Mouse (Mus musculus) kidney, embryonic 16.5 days (tissue): Measurements from ENCODE around the gene 1700029F12Rik. TPM values are rescaled to one million over a fixed set of nuclear protein-coding genes. Genes with fewer than 3 reads are reported as not detected.
"Not testable (repeated sequence)": the region's sequence is repeated elsewhere in the genome, so short reads cannot be mapped to it uniquely, and the experiment has no call there.

Experiments used
- ATAC-seq: fragments of 200-750 bp; cut with Nextera tagmentation; 2 replicates; pipeline ENCODE4 v1.8.0; 2017; ENCODE audit warnings: moderate TSS enrichment; ENCODE audit not compliant: low FRiP score, low TSS enrichment
- H3K27ac ChIP-seq: fragments of 300-500 bp; sonication (generic); 2 replicates; pipeline ENCODE4 v1.5.1; 2014; ENCODE audit warnings: low read length
- H3K27me3 ChIP-seq: fragments of 300-500 bp; sonication (generic); 2 replicates; pipeline ENCODE4 v1.6.1; 2014; ENCODE audit warnings: low read length, control low read depth, mixed read lengths; ENCODE audit not compliant: insufficient read depth
- H3K36me3 ChIP-seq: fragments of 300-500 bp; sonication (generic); 2 replicates; pipeline ENCODE4 v1.6.1; 2014; ENCODE audit warnings: low read length, control low read depth, mixed read lengths; ENCODE audit not compliant: insufficient read depth
- H3K4me1 ChIP-seq: fragments of 300-500 bp; sonication (generic); 2 replicates; pipeline ENCODE4 v1.6.1; 2014; ENCODE audit warnings: low read length, control low read depth, mixed read lengths; ENCODE audit not compliant: insufficient read depth
- H3K4me2 ChIP-seq: fragments of 300-500 bp; sonication (generic); replicated peaks from 2 replicates; pipeline ENCODE4 v1.6.1; 2014; ENCODE audit warnings: low read depth, low read length
- H3K4me3 ChIP-seq: fragments of 300-500 bp; sonication (generic); 2 replicates; pipeline ENCODE4 v1.5.1; 2014; ENCODE audit warnings: mild to moderate bottlenecking, low read length
- H3K9ac ChIP-seq: fragments of 300-500 bp; sonication (generic); replicated peaks from 2 replicates; pipeline ENCODE4 v1.6.1; 2014; ENCODE audit warnings: low read length
- H3K9me3 ChIP-seq: fragments of 300-500 bp; sonication (generic); 2 replicates; pipeline ENCODE4 v1.6.1; 2016; ENCODE audit warnings: low read length, control low read depth
- WGBS: fragments of 180-500 bp; shearing (Covaris S2); extraction: QIAGEN DNeasy Blood & Tissue Kit; methylation state at CpG from one replicate; pipeline ENCODE4 v1.1.7; 2014; 5-methylcytosine and 5-hydroxymethylcytosine counted together
- polyA plus RNA-seq: library from polyadenylated mRNA; unstranded; fragments of >200 nt; fragmentation: Nextera tagmentation; extraction: Ambion mirVana; gene quantifications from 2 replicates; pipeline ENCODE4 v1.2.1, GENCODE M21; 2015

The 1700029F12Rik gene
- polyA plus RNA-seq, 1 experiment from 2014 or later = not detected

GRCm38 (mm10) chr13:97066649-97067550, 32.7 kb upstream of the 1700029F12Rik start, which contains the start of gene Fam169a:
Gene Fam169a (plus strand): TSS chr13:97067286.
- Histone ChIP-seq H3K27me3 (peaks cover 16% of the 10 kb centered on the region; the same call in 1 of the 2 replicates), H3K4me3 (no peak within 1 kb of the TSS), H3K36me3 (no peaks in the 10 kb centered on the region), H3K9ac (no peak within 1 kb of the TSS), H3K27ac (no peak within 1 kb of the TSS), H3K4me2 (no peak within 1 kb of the TSS), H3K4me1 (0 out of 2 replicates have a peak, but pooled peaks cover 7% of the 10 kb centered on the region), H3K9me3 (0 out of 2 replicates have a peak, but pooled peaks cover 3% of the 10 kb centered on the region)
- ATAC-seq = no peak
- 64% methylated on average over 15 of the region's 15 CpGs for WGBS

- H3K9ac ChIP-seq, H3K36me3 ChIP-seq, H3K4me2 ChIP-seq, ATAC-seq, H3K27ac ChIP-seq, H3K4me3 ChIP-seq, H3K9me3 ChIP-seq, H3K4me1 ChIP-seq: not testable (repeated sequence)
- WGBS = 47% methylated on average over 18 of the region's 18 CpGs
- H3K27me3 ChIP-seq = peaks cover 15% of the 10 kb centered on the region; the same call in 1 of the 2 replicates
Observed at GRCm38 (mm10) chr13:97064844-97065621, 30.9 kb upstream of the 1700029F12Rik start.

GRCm38 (mm10) chr13:97064413-97064812, 30.3 kb upstream of the 1700029F12Rik start:
- WGBS = 29% methylated on average over 3 of the region's 3 CpGs
- Histone ChIP-seq H3K36me3 (no peaks in the 10 kb centered on the region), H3K27ac (no peak overlapping the region), H3K9me3 (0 out of 2 replicates have a peak, but pooled peaks cover 3% of the 10 kb centered on the region), H3K27me3 (peaks cover 11% of the 10 kb centered on the region; the same call in 1 of the 2 replicates), H3K4me2 (no peak overlapping the region), H3K9ac (no peak overlapping the region), H3K4me3 (no peak overlapping the region), H3K4me1 (0 out of 2 replicates have a peak, but pooled peaks cover 3% of the 10 kb centered on the region)
- no peak for ATAC-seq

GRCm38 (mm10) chr13:97063431-97063830, 29.3 kb upstream of the 1700029F12Rik start:
- no peaks in the 10 kb centered on the region for H3K36me3 ChIP-seq
- H3K9me3 ChIP-seq = 0 out of 2 replicates have a peak, but pooled peaks cover 3% of the 10 kb centered on the region
- H3K27me3 ChIP-seq = 0 out of 2 replicates have a peak, but pooled peaks cover 6% of the 10 kb centered on the region
- H3K9ac ChIP-seq = no peak overlapping the region
- no peak overlapping the region for H3K4me3 ChIP-seq
- no peak overlapping the region for H3K27ac ChIP-seq
- ATAC-seq = no peak
- 0 out of 2 replicates have a peak, but pooled peaks cover 3% of the 10 kb centered on the region for H3K4me1 ChIP-seq
- 64% methylated on average over 2 of the region's 2 CpGs for WGBS
- H3K4me2 ChIP-seq = no peak overlapping the region

GRCm38 (mm10) chr13:97062151-97062550, 28.0 kb upstream of the 1700029F12Rik start:
- WGBS = 94% methylated on average over 3 of the region's 3 CpGs

GRCm38 (mm10) chr13:97060331-97060730, 26.2 kb upstream of the 1700029F12Rik start:
- no peak; the same call in 1 of the 2 replicates for ATAC-seq
- Histone ChIP-seq H3K4me2 (no peak overlapping the region), H3K4me3 (no peak overlapping the region)

More at GRCm38 (mm10) chr13:97062151-97062550, 28.0 kb upstream of the 1700029F12Rik start:
- Histone ChIP-seq H3K36me3 (no peaks in the 10 kb centered on the region), H3K27me3 (no peaks in the 10 kb centered on the region), H3K9ac (no peak overlapping the region), H3K9me3 (0 out of 2 replicates have a peak, but pooled peaks cover 3% of the 10 kb centered on the region), H3K27ac (no peak overlapping the region), H3K4me2 (no peak overlapping the region), H3K4me1 (0 out of 2 replicates have a peak, but pooled peaks cover 3% of the 10 kb centered on the region), H3K4me3 (no peak overlapping the region)
- ATAC-seq = no peak

GRCm38 (mm10) chr13:97059746-97060145, 25.6 kb upstream of the 1700029F12Rik start:
- 0 out of 2 replicates have a peak, but pooled peaks cover 3% of the 10 kb centered on the region for H3K4me1 ChIP-seq
- H3K27ac ChIP-seq = no peak overlapping the region
- no peak overlapping the region for H3K4me3 ChIP-seq
- ATAC-seq = no peak
- no peaks in the 10 kb centered on the region for H3K27me3 ChIP-seq
- no peaks in the 10 kb centered on the region for H3K36me3 ChIP-seq
- no peaks in the 10 kb centered on the region for H3K9me3 ChIP-seq
- no peak overlapping the region for H3K4me2 ChIP-seq
- no peak overlapping the region for H3K9ac ChIP-seq
- WGBS = 92% methylated on average over 6 of the region's 6 CpGs

More at GRCm38 (mm10) chr13:97060331-97060730, 26.2 kb upstream of the 1700029F12Rik start:
- Histone ChIP-seq H3K9ac (no peak overlapping the region), H3K9me3 (no peaks in the 10 kb centered on the region), H3K36me3 (no peaks in the 10 kb centered on the region), H3K4me1 (0 out of 2 replicates have a peak, but pooled peaks cover 3% of the 10 kb centered on the region), H3K27me3 (no peaks in the 10 kb centered on the region), H3K27ac (no peak overlapping the region)
- WGBS = 76% methylated on average over 2 of the region's 8 CpGs

GRCm38 (mm10) chr13:97057817-97058216, 23.7 kb upstream of the 1700029F12Rik start:
- Histone ChIP-seq H3K4me3 (no peak overlapping the region), H3K4me1 (no peaks in the 10 kb centered on the region), H3K9ac (no peak overlapping the region), H3K9me3 (no peaks in the 10 kb centered on the region), H3K27ac (no peak overlapping the region), H3K36me3 (no peaks in the 10 kb centered on the region), H3K27me3 (no peaks in the 10 kb centered on the region), H3K4me2 (no peak overlapping the region)
- WGBS = 34% methylated on average over 4 of the region's 4 CpGs
- ATAC-seq = no peak

GRCm38 (mm10) chr13:97053844-97054243, 19.7 kb upstream of the 1700029F12Rik start:
- WGBS = 68% methylated on average over 8 of the region's 8 CpGs
- no peaks in the 10 kb centered on the region for H3K9me3 ChIP-seq
- H3K36me3 ChIP-seq = no peaks in the 10 kb centered on the region
- no peak overlapping the region for H3K4me3 ChIP-seq
- H3K27me3 ChIP-seq = no peaks in the 10 kb centered on the region
- no peak overlapping the region for H3K27ac ChIP-seq
- H3K4me1 ChIP-seq = no peaks in the 10 kb centered on the region
- no peak for ATAC-seq
- no peak overlapping the region for H3K9ac ChIP-seq
- H3K4me2 ChIP-seq = no peak overlapping the region
